Mouse (Mus musculus): ENCODE data around the gene Col6a2.

Gene Col6a2

GRCm38 (mm10) chr10:76636026-76636425 lies 12.6 kb upstream of the Col6a2 start:
- DNase-seq (ENCODE audit: low read depth): no peak

DNA sequence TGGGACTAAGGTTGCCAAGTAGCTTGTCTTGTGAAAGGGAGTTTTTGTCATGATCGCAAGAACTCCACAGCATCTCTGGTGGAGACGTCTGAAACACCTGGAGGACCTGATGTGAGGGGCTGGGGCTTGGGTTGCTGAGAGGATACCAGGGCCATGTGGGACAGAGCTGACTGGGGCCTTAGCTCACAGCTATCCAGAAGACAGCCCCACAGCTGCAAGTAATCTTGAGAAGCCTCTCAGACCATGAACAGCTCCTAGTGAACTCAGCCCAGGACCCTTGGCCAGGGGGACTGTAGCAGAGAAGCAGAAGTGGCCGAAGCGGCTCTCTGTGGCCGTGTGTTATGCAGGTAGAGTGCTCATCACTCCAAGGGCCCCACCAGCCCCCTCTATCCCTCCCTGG lies 11.2 kb upstream of the Col6a2 start:
- no peak for DNase-seq (ENCODE audit: low read depth)

GRCm38 (mm10) chr10:76634094-76634571 lies 10.7 kb upstream of the Col6a2 start:
- no peak for DNase-seq (ENCODE audit: low read depth)

DNA sequence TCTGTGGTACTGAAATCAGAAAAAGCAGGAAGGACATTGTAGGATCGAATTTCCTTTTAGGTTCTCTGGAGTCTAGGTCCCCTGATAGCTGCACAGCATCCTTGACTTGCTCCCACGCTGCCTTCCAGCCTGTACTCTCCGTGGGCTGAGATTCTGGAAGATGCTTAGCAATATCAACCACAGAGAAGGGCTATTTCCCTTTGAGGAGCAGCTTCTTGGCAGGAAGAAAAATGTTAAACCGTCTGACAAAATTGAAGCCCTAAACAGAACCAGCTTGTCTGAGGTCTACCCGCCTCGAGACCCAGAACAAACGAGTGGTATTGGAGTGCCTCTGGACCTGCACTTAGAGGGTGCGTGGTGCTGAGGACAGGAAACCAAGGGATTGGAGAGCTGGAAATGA lies 9.2 kb upstream of the Col6a2 start:
- no peak for DNase-seq (ENCODE audit: low read depth)

DNA sequence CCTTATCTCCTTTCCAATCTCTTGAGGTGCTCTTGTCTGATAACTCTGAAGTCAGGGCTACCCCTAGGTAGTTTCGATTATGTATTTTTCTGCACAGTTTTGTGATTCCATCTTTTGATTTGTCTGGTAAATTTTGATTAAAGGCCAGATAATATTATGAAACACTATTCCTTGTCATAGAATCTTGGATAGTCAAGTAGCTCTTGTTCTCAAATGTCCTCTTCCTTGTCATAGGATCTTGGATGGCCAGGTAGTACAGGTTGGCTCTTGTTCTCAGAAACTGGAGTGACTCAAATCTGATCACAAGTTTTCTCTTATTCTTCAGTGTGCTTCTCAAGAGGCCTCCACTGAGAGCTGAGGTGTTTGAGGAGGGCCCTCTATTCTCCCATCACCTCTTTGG lies 7.2 kb upstream of the Col6a2 start:
- DNase-seq (ENCODE audit: low read depth): no peak

DNA sequence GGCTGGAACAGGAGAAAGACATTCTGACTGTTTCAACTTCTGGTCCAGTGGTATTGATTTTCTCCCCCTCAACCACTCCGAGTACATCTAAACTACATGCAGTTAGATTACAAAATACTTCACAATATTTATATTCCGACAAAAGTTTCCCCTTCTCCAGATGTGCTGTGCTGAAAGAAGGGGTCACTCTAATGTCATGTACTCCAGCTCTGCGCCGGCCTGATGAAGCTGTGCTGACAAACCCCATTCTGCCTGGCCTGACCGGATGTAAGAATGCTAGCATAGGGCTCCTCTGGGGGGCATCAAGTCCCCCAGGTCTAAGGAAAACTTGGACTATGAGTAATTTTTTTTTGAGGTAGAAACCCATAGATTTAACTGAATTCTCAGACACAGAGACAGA lies 4.3 kb upstream of the Col6a2 start:
- DNase-seq (ENCODE audit: low read depth): no peak

- DNase-seq (ENCODE audit: low read depth): no peak
Observed at GRCm38 (mm10) chr10:76624903-76625302, 1.5 kb upstream of the Col6a2 start.

- DNase-seq (ENCODE audit: low read depth): peak; percentile 5
Observed at GRCm38 (mm10) chr10:76623734-76624133, 304 bp upstream of the Col6a2 start.

- no peak for DNase-seq (ENCODE audit: low read depth)
Observed at GRCm38 (mm10) chr10:76622411-76622810, 1.0 kb downstream of the Col6a2 start.

DNA sequence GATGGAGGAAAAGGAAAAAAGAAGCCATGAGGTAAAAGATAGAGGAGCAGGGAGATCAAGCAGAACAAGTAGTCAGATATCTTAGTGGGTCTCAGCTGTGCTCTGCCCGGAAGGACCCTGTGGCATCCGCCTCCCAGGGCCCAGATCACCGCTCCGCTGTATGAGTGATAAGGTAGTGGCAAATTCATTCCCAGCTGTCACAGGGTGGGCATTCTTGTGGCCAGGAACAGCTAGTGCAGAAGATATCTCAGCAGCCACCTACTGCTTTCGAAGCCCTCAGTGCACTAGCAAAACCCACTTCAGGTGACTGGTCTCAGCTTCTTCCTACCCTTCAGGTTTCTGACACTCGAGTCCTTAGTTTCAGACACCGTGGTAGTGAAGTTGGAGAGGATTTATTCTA lies 11.0 kb downstream of the Col6a2 start:
- DNase-seq (ENCODE audit: low read depth): no peak

DNA sequence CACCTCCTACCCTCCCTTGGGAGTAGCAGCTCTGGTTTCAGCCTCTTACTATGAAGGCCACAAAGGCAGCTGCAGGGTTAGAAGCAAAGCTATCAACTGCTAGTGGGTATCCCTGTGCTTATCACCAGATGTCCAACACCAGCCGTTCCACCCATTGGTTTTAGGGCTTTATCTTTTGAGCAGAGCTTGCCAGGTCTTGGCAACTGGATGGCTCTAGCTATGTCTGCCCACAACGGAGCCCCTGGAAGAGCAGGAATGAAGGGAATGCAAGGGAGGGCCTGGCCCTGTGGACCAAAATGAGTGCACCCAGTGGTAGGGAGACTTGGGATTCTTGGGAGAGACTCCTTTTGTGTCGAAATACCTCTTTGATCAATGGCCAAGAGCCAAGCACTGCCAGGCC lies 20.7 kb downstream of the Col6a2 start:
- DNase-seq (ENCODE audit: low read depth): no peak

DNA sequence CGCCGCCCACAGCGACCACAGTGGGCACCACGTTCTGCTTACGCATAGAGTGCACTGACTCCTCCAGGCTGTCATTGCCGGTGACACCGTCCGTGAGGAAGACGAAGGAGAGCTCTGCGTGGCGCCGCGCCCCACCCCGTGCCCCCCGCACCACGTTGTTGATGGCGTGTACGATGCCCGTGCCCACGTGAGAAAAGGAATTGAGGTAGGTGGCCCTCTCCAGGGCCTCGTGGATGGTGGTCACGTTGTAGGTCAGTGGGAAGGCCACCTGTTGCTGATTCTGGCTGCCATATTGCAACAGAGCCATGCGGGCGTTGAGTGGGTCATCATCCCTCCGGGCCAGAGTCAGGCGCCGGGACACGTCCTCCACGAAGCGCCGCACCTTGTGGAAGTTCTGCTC lies 27.1 kb downstream of the Col6a2 start:
- DNase-seq (ENCODE audit: low read depth): no peak

GRCm38 (mm10) chr10:76590197-76590596 lies 33.2 kb downstream of the Col6a2 start:
- DNase-seq (ENCODE audit: low read depth): no peak

GRCm38 (mm10) chr10:76586190-76586589 lies 37.2 kb downstream of the Col6a2 start:
- no peak for DNase-seq (ENCODE audit: low read depth)

GRCm38 (mm10) chr10:76584138-76584537 lies 39.3 kb downstream of the Col6a2 start:
- no peak for DNase-seq (ENCODE audit: low read depth)

DNA sequence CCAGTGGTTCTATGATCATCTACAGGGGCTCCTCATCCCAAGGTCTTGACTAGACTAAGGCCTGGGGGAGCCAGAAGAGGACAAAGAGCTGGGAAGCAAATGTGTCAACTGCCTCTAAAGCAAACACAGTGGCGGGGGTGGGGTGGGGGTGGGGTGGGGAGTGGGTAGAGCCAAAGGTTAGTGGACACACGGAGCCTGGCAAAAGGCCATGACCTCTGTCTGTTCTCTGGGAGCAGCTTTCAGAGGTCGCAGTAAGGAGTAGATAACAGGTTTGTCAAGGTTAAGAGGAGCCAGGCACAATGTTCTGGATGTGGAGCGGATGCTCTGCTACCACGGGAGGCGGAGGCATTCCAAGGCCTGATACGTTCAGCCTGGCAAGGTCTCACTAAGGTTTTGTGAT lies 46.5 kb downstream of the Col6a2 start:
- no peak for DNase-seq (ENCODE audit: low read depth)

GRCm38 (mm10) chr10:76575374-76575773 lies 48.1 kb downstream of the Col6a2 start, which contains the start of gene Ftcd:
Gene Ftcd, plus strand, starts transcription at chr10:76575648.
- DNase-seq (ENCODE audit: low read depth): no peak

GRCm38 (mm10) chr10:76572151-76572550 lies 51.3 kb downstream of the Col6a2 start:
- DNase-seq (ENCODE audit: low read depth): no peak

DNA sequence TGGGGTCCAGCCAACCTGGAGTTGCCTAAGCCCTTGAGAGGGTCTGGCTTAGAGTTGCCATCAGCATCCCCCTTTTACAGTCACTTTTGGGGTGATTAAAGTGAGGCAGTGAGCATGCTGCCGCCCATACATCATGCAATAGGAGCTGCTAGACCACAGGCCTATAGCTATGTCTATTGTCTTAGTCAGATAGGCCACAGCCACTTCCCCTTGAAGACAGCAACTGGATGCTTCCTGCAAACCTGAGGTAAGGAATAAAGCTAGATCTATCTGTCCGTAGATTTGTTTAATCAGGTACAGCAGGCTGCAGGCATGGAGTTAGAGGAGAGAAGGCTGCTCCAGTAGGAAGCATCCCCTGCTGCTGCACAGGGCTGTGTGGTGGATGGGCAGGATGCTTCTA lies 52.4 kb downstream of the Col6a2 start:
- no peak for DNase-seq (ENCODE audit: low read depth)

GRCm38 (mm10) chr10:76569996-76570685 lies 53.3 kb downstream of the Col6a2 start:
- no peak for DNase-seq (ENCODE audit: low read depth)

DNA sequence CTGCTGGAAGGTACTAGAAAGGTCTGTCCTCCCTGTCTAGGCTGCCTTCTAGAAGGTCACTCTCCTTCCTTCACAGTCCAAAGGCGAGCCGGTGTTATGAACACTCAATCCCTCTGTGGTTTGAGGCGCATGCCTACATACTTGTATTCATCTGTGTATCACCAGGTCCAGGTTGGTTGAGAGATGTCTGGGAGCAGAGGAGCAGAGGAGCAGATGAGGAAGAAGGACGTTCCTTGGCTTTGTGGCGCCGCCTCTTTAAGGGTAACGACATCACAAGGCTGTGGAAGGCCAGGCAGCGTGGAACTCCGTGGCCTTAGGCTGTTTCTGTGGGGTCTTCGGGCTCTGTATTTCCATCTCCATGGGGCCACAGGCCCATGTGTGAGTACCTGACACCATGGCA lies 61.5 kb downstream of the Col6a2 start, which contains the start of gene Spatc1l:
TSS of gene Spatc1l (plus strand) at position 301 of the 400 bp plus-strand sequence.
- DNase-seq (ENCODE audit: low read depth): no peak

GRCm38 (mm10) chr10:76554061-76554460 lies 69.4 kb downstream of the Col6a2 start:
- no peak for DNase-seq (ENCODE audit: low read depth)

DNA sequence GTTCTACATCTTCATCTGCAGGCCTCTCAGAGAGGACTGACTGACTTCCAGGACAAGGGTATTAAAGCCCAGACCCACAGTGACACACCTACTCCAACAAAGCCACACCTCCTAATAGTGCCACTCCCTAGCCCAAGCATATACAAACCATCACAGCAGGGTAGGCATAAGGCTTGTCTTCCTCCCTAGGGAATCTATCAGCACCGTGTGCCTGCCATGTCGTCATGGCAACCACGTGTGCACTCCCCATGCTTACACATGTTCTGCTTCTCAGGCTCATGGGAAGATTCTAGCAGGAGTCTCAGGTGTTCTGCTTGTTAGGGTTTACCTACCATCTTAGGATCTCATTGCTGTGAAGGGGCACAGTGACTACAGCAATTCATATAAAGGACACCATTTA lies 71.9 kb downstream of the Col6a2 start:
- no peak for DNase-seq (ENCODE audit: low read depth)

GRCm38 (mm10) chr10:76550458-76550857 lies 73.0 kb downstream of the Col6a2 start:
- DNase-seq (ENCODE audit: low read depth): no peak

Measured in induced T-regulatory cell, adult 2 months (primary cell).